12 mouse cellular contexts compared by ENCODE assay signal in genomic region chr2:38986580-38986979, GRCm38 (mm10). TPM values are rescaled to one million over a fixed set of nuclear protein-coding genes. Genes with fewer than 3 reads are reported as not detected.
A peak's percentile ranks its signal among the peaks of the same experiment; 100 is the strongest.
DNase-seq lines count a peak whose midpoint lies in the region; ATAC-seq and TF ChIP-seq lines count a peak whose summit lies in the region.
"Had no signal": no experiment of that assay in that cellular context is flagged by ENCODE, and none has a peak within 500 bp of the region (broad histone marks: within the 10 kb centered on the region; RNA-seq: fewer than 3 reads in every experiment).

No protein-coding gene starts in this region.

- no peak for ATAC-seq in kidney, embryonic 16.5 days (ENCODE audit: low FRiP score, low TSS enrichment)
- ATAC-seq in lung, embryonic 16.5 days (ENCODE audit: low read depth) = peak; percentile 45; the same call in 1 of the 2 replicates

- TF ChIP-seq POLR2A in kidney, adult 2 months (IDR thresholded peaks at IDR 0.05; ENCODE audit: low read depth, low read length) = no peak

- H3K36me3 ChIP-seq in kidney, adult 2 months (ENCODE audit: control insufficient read depth, insufficient read depth, low read length) = no peaks in the 10 kb centered on the region
- no peaks in the 10 kb centered on the region for H3K36me3 ChIP-seq in kidney, embryonic 16.5 days (ENCODE audit: insufficient read depth, low read length)
- no peaks in the 10 kb centered on the region for H3K36me3 ChIP-seq in lung, embryonic 16.5 days (ENCODE audit: control insufficient read depth, insufficient read depth, low read length)
- H3K36me3 ChIP-seq: hindbrain, embryonic 15.5 days; limb, embryonic 12.5 days had no signal

- H3K4me3 ChIP-seq in kidney, adult 2 months (ENCODE audit: insufficient read depth, low read depth, low read length) = no peak overlapping the region
- H3K4me3 ChIP-seq in kidney, embryonic 16.5 days (ENCODE audit: low read length) = no peak overlapping the region
- H3K4me3 ChIP-seq in lung, embryonic 16.5 days (ENCODE audit: low read length) = no peak overlapping the region
- H3K4me3 ChIP-seq: hindbrain, embryonic 15.5 days; layer of hippocampus, adult 2 months; limb, embryonic 12.5 days had no signal

- no peaks in the 10 kb centered on the region for H3K27me3 ChIP-seq in kidney, adult 2 months (replicated peaks; ENCODE audit: control insufficient read depth, insufficient read depth, low read length)
- no peaks in the 10 kb centered on the region for H3K27me3 ChIP-seq in kidney, embryonic 16.5 days (ENCODE audit: insufficient read depth, low read length)
- no peaks in the 10 kb centered on the region for H3K27me3 ChIP-seq in lung, embryonic 16.5 days (ENCODE audit: control insufficient read depth, insufficient read depth, low read depth, low read length)
- H3K27me3 ChIP-seq: hindbrain, embryonic 15.5 days; limb, embryonic 12.5 days had no signal

- no peak overlapping the region for H3K4me2 ChIP-seq in kidney, embryonic 16.5 days (replicated peaks; ENCODE audit: low read depth, low read length)
- H3K4me2 ChIP-seq in lung, embryonic 16.5 days (ENCODE audit: low read depth, low read length) = no peak overlapping the region
- H3K4me2 ChIP-seq: hindbrain, embryonic 15.5 days; limb, embryonic 12.5 days had no signal

- no peaks in the 10 kb centered on the region for H3K9me3 ChIP-seq in kidney, embryonic 16.5 days (ENCODE audit: low read length)
- peaks cover 3% of the 10 kb centered on the region; the same call in 1 of the 2 replicates for H3K9me3 ChIP-seq in lung, embryonic 16.5 days (ENCODE audit: control insufficient read depth, low read length)
- H3K9me3 ChIP-seq: hindbrain, embryonic 15.5 days had no signal

- WGBS in kidney, adult 2 months = 66% methylated on average over 3 of the region's 3 CpGs
- WGBS in kidney, embryonic 16.5 days = 76% methylated on average over 3 of the region's 3 CpGs
- WGBS in lung, embryonic 16.5 days = 65% methylated on average over 3 of the region's 3 CpGs

- H3K27ac ChIP-seq in kidney, adult 2 months (ENCODE audit: insufficient read depth, low read depth, low read length) = no peak overlapping the region
- H3K27ac ChIP-seq in kidney, embryonic 16.5 days (ENCODE audit: low read length) = no peak overlapping the region
- no peak overlapping the region for H3K27ac ChIP-seq in lung, embryonic 16.5 days (ENCODE audit: low read length)
- H3K27ac ChIP-seq: hindbrain, embryonic 15.5 days; layer of hippocampus, adult 2 months; limb, embryonic 12.5 days; macrophage had no signal

- no peaks in the 10 kb centered on the region for H3K4me1 ChIP-seq in kidney, adult 2 months (ENCODE audit: control insufficient read depth, insufficient read depth, low read length)
- no peaks in the 10 kb centered on the region for H3K4me1 ChIP-seq in kidney, embryonic 16.5 days (ENCODE audit: insufficient read depth, low read length)
- H3K4me1 ChIP-seq in lung, embryonic 16.5 days (replicated peaks; ENCODE audit: control insufficient read depth, insufficient read depth, low read length) = no peaks in the 10 kb centered on the region
- H3K4me1 ChIP-seq: hindbrain, embryonic 15.5 days; limb, embryonic 12.5 days had no signal

- no peak for TF ChIP-seq CTCF in kidney, adult 2 months (conservative IDR thresholded peaks at IDR 0.05; ENCODE audit: insufficient read depth, insufficient read length, low read depth, low read length)

- no peak overlapping the region for H3K9ac ChIP-seq in kidney, embryonic 16.5 days (replicated peaks; ENCODE audit: low read length)
- no peak overlapping the region for H3K9ac ChIP-seq in lung, embryonic 16.5 days (ENCODE audit: low read length)
- H3K9ac ChIP-seq: hindbrain, embryonic 15.5 days; limb, embryonic 12.5 days had no signal

- peak; percentile 55 for DNase-seq in kidney, adult 2 months
- peak; percentile 95 for DNase-seq in NIH3T3 (ENCODE audit: low read depth)
- peak; percentile 79 for DNase-seq in gastrocnemius, postnatal 25 days
- DNase-seq in layer of hippocampus, postnatal 36 days = no peak
- no peak for DNase-seq in spleen, adult 12 weeks (ENCODE audit: low spot score)
- no peak for DNase-seq in frontal cortex, postnatal 25 days (ENCODE audit: low spot score in 2 of 2)

RNA-seq across cellular contexts. Expression of gene Wdr38, which starts 10.7 kb away (rescaled TPM):
- polyA plus RNA-seq in kidney, adult 2 months (2012; rRNA removed) = 0.57 and 0.59 TPM in 2 replicates
- polyA plus RNA-seq in kidney, embryonic 16.5 days (2015; fragmentation: Nextera tagmentation; extraction: Ambion mirVana) = 1.2 and 1.7 TPM in 2 replicates
- under 1 TPM; 0.13 to 0.20 TPM for total RNA-seq in gastrocnemius, postnatal 25 days (2021)
- polyA plus RNA-seq in lung, embryonic 16.5 days (2015; fragmentation: Nextera tagmentation; extraction: Ambion mirVana) = 2.1 and 3.4 TPM in 2 replicates
- under 1 TPM; 0.51 to 0.65 TPM for total RNA-seq in layer of hippocampus, postnatal 36 days (2021)

RNA-seq across cellular contexts. Expression of gene Arpc5l, which starts 18.6 kb away (rescaled TPM):
- polyA plus RNA-seq in kidney, adult 2 months (2012; rRNA removed) = 31.6 and 34.4 TPM in 2 replicates
- 114 and 119 TPM in 2 replicates for polyA plus RNA-seq in kidney, embryonic 16.5 days (2015; fragmentation: Nextera tagmentation; extraction: Ambion mirVana)
- 10 to 100 TPM; 91.4 to 91.7 TPM for total RNA-seq in gastrocnemius, postnatal 25 days (2021)
- polyA plus RNA-seq in lung, embryonic 16.5 days (2015; fragmentation: Nextera tagmentation; extraction: Ambion mirVana) = 102 and 113 TPM in 2 replicates
- total RNA-seq in layer of hippocampus, postnatal 36 days (2021) = 100 to 1,000 TPM in 1 of 2 experiments, 10 to 100 TPM in 1; 92.9 to 106 TPM

RNA-seq across cellular contexts. Expression of gene Rpl35, which starts 18.8 kb away (rescaled TPM):
- 105 and 184 TPM in 2 replicates for polyA plus RNA-seq in kidney, adult 2 months (2012; rRNA removed)
- 768 and 780 TPM in 2 replicates for polyA plus RNA-seq in kidney, embryonic 16.5 days (2015; fragmentation: Nextera tagmentation; extraction: Ambion mirVana)
- total RNA-seq in gastrocnemius, postnatal 25 days (2021) = 100 to 1,000 TPM; 239 to 257 TPM
- 827 and 930 TPM in 2 replicates for polyA plus RNA-seq in lung, embryonic 16.5 days (2015; fragmentation: Nextera tagmentation; extraction: Ambion mirVana)
- total RNA-seq in layer of hippocampus, postnatal 36 days (2021) = 100 to 1,000 TPM; 261 to 262 TPM

RNA-seq across cellular contexts. Expression of gene Olfml2a, which starts 54.8 kb away (rescaled TPM):
- 0.98 and 1.2 TPM in 2 replicates for polyA plus RNA-seq in kidney, adult 2 months (2012; rRNA removed)
- 5.0 and 5.4 TPM in 2 replicates for polyA plus RNA-seq in kidney, embryonic 16.5 days (2015; fragmentation: Nextera tagmentation; extraction: Ambion mirVana)
- 1 to 10 TPM; 6.3 to 7.5 TPM for total RNA-seq in gastrocnemius, postnatal 25 days (2021)
- polyA plus RNA-seq in lung, embryonic 16.5 days (2015; fragmentation: Nextera tagmentation; extraction: Ambion mirVana) = 7.5 and 7.7 TPM in 2 replicates
- 1 to 10 TPM in 1 of 2 experiments, under 1 TPM in 1; 0.92 to 1.8 TPM for total RNA-seq in layer of hippocampus, postnatal 36 days (2021)
- polyA plus RNA-seq: macrophage had no signal

RNA-seq across cellular contexts. Expression of gene Nr6a1, which starts 59.1 kb away (rescaled TPM):
- polyA plus RNA-seq in kidney, adult 2 months (2012; rRNA removed) = 2.6 and 5.1 TPM in 2 replicates
- polyA plus RNA-seq in kidney, embryonic 16.5 days (2015; fragmentation: Nextera tagmentation; extraction: Ambion mirVana) = 0.94 and 1.2 TPM in 2 replicates
- total RNA-seq in gastrocnemius, postnatal 25 days (2021) = 1 to 10 TPM; 3.0 to 3.7 TPM
- polyA plus RNA-seq in lung, embryonic 16.5 days (2015; fragmentation: Nextera tagmentation; extraction: Ambion mirVana) = 0.60 and 0.79 TPM in 2 replicates
- total RNA-seq in layer of hippocampus, postnatal 36 days (2021) = 1 to 10 TPM; 5.3 to 8.0 TPM

Comparison
In these comparisons a context has a peak if more than half of its experiments do, and no peak if none do; other contexts are left out.
1. DNase-seq: peak in kidney, adult 2 months (single experiment), NIH3T3 (single experiment) and gastrocnemius, postnatal 25 days (single experiment); none in layer of hippocampus, postnatal 36 days (0 of 2), spleen, adult 12 weeks (single experiment) and frontal cortex, postnatal 25 days (0 of 2).